Mouse (Mus musculus): ENCODE measurements around the gene Dcaf1. TPM values are rescaled to one million over a fixed set of nuclear protein-coding genes. Genes with fewer than 3 reads are reported as not detected.

Dcaf1 gene
- 15.9 and 17.3 TPM in 2 replicates for polyA plus RNA-seq (2015; fragmentation: Nextera tagmentation; extraction: Ambion mirVana)

GRCm38 (mm10) chr9:106821618-106822380 is at the start of gene Dcaf1:
Dcaf1 (plus strand) TSS chr9:106821874.
- Histone ChIP-seq H3K4me3 (replicated peaks) (peak within 1 kb of the TSS; percentile 96), H3K9me3 (replicated peaks) (no peaks in the 10 kb centered on the region), H3K9ac (replicated peaks) (peak within 1 kb of the TSS; percentile 80), H3K27me3 (replicated peaks) (no peaks in the 10 kb centered on the region), H3K4me1 (peaks cover 15% of the 10 kb centered on the region), H3K4me2 (peak within 1 kb of the TSS; percentile 96), H3K36me3 (no peaks in the 10 kb centered on the region), H3K27ac (replicated peaks) (peak within 1 kb of the TSS; percentile 93)
- ATAC-seq (ENCODE audit: low FRiP score), result peak; percentile 98
- WGBS, result under 1% methylated on average over 47 of the region's 71 CpGs

- Histone ChIP-seq H3K4me1 (no peaks in the 10 kb centered on the region), H3K9me3 (replicated peaks) (no peaks in the 10 kb centered on the region), H3K36me3 (no peaks in the 10 kb centered on the region), H3K4me3 (replicated peaks) (no peak overlapping the region), H3K4me2 (no peak overlapping the region), H3K27me3 (replicated peaks) (no peaks in the 10 kb centered on the region), H3K27ac (replicated peaks) (no peak overlapping the region), H3K9ac (replicated peaks) (no peak overlapping the region)
- no peak for ATAC-seq (ENCODE audit: low FRiP score)
- WGBS, result 94% methylated on average over 1 of the region's 1 CpGs
Observed at GRCm38 (mm10) chr9:106776116-106776515, 45.6 kb upstream of the Dcaf1 start.

GRCm38 (mm10) chr9:106777423-106777822 is 44.3 kb upstream of the Dcaf1 start:
- H3K4me3 ChIP-seq (replicated peaks), result no peak overlapping the region
- H3K27me3 ChIP-seq (replicated peaks), result no peaks in the 10 kb centered on the region
- WGBS, result 94% methylated on average over 3 of the region's 3 CpGs
- H3K9ac ChIP-seq (replicated peaks), result no peak overlapping the region
- H3K27ac ChIP-seq (replicated peaks), result no peak overlapping the region
- no peaks in the 10 kb centered on the region for H3K36me3 ChIP-seq
- ATAC-seq (ENCODE audit: low FRiP score), result no peak
- no peaks in the 10 kb centered on the region for H3K9me3 ChIP-seq (replicated peaks)
- H3K4me1 ChIP-seq, result no peaks in the 10 kb centered on the region
- H3K4me2 ChIP-seq, result no peak overlapping the region

- Histone ChIP-seq H3K4me1 (no peaks in the 10 kb centered on the region), H3K4me3 (replicated peaks) (no peak overlapping the region), H3K4me2 (no peak overlapping the region), H3K9ac (replicated peaks) (no peak overlapping the region), H3K9me3 (replicated peaks) (no peaks in the 10 kb centered on the region), H3K27me3 (replicated peaks) (no peaks in the 10 kb centered on the region), H3K36me3 (no peaks in the 10 kb centered on the region), H3K27ac (replicated peaks) (no peak overlapping the region)
- no peak for ATAC-seq (ENCODE audit: low FRiP score)
- 87% methylated on average over 4 of the region's 4 CpGs for WGBS
Observed at GRCm38 (mm10) chr9:106778319-106778718, 43.4 kb upstream of the Dcaf1 start.

- ATAC-seq (ENCODE audit: low FRiP score), result no peak
- 87% methylated on average over 3 of the region's 3 CpGs for WGBS
- H3K4me1 ChIP-seq, result no peaks in the 10 kb centered on the region
- H3K4me3 ChIP-seq (replicated peaks), result no peak overlapping the region
- no peaks in the 10 kb centered on the region for H3K9me3 ChIP-seq (replicated peaks)
- no peaks in the 10 kb centered on the region for H3K36me3 ChIP-seq
- no peak overlapping the region for H3K9ac ChIP-seq (replicated peaks)
- no peak overlapping the region for H3K27ac ChIP-seq (replicated peaks)
- no peak overlapping the region for H3K4me2 ChIP-seq
- no peaks in the 10 kb centered on the region for H3K27me3 ChIP-seq (replicated peaks)
Observed at GRCm38 (mm10) chr9:106780086-106780485, 41.6 kb upstream of the Dcaf1 start.

- WGBS, result 98% methylated on average over 2 of the region's 2 CpGs
- no peak for ATAC-seq (ENCODE audit: low FRiP score)
- peaks cover 20% of the 10 kb centered on the region for H3K4me1 ChIP-seq
Observed at GRCm38 (mm10) chr9:106783554-106783953, 38.1 kb upstream of the Dcaf1 start.

GRCm38 (mm10) chr9:106785206-106785605 is 36.5 kb upstream of the Dcaf1 start:
- Histone ChIP-seq H3K27me3 (replicated peaks) (no peaks in the 10 kb centered on the region), H3K36me3 (no peaks in the 10 kb centered on the region), H3K9me3 (replicated peaks) (no peaks in the 10 kb centered on the region), H3K4me1 (peaks cover 26% of the 10 kb centered on the region), H3K27ac (replicated peaks) (no peak overlapping the region), H3K4me3 (replicated peaks) (no peak overlapping the region), H3K4me2 (no peak overlapping the region), H3K9ac (replicated peaks) (no peak overlapping the region)
- 90% methylated on average over 3 of the region's 3 CpGs for WGBS
- no peak for ATAC-seq (ENCODE audit: low FRiP score)

More at GRCm38 (mm10) chr9:106783554-106783953, 38.1 kb upstream of the Dcaf1 start:
- Histone ChIP-seq H3K36me3 (no peaks in the 10 kb centered on the region), H3K4me3 (replicated peaks) (no peak overlapping the region), H3K9me3 (replicated peaks) (no peaks in the 10 kb centered on the region), H3K27me3 (replicated peaks) (no peaks in the 10 kb centered on the region), H3K4me2 (no peak overlapping the region), H3K27ac (replicated peaks) (no peak overlapping the region), H3K9ac (replicated peaks) (no peak overlapping the region)

- Histone ChIP-seq H3K9me3 (replicated peaks) (no peaks in the 10 kb centered on the region), H3K36me3 (no peaks in the 10 kb centered on the region), H3K27ac (replicated peaks) (peak overlapping the region; percentile 88), H3K27me3 (replicated peaks) (no peaks in the 10 kb centered on the region), H3K9ac (replicated peaks) (peak overlapping the region; percentile 100), H3K4me3 (replicated peaks) (peak overlapping the region; percentile 95), H3K4me2 (peak overlapping the region; percentile 81), H3K4me1 (peaks cover 26% of the 10 kb centered on the region)
- WGBS, result 7% methylated on average over 23 of the region's 23 CpGs
- 0 out of 2 replicates have a peak, but pooled peaks have one; percentile 11 for ATAC-seq (ENCODE audit: low FRiP score)
Observed at GRCm38 (mm10) chr9:106787979-106788811, 33.5 kb upstream of the Dcaf1 start.

- WGBS, result under 1% methylated on average over 49 of the region's 49 CpGs
Observed at GRCm38 (mm10) chr9:106788812-106789321, 32.8 kb upstream of the Dcaf1 start, which contains the start of gene Rad54l2. Rad54l2 (minus strand) TSS chr9:106789194.

GRCm38 (mm10) chr9:106789363-106789762 is 32.3 kb upstream of the Dcaf1 start:
- peak overlapping the region; percentile 95 for H3K4me3 ChIP-seq (replicated peaks)
- peak overlapping the region; percentile 88; the same call in 1 of the 2 replicates for H3K27ac ChIP-seq (replicated peaks)
- H3K4me2 ChIP-seq, result peak overlapping the region; percentile 81
- no peaks in the 10 kb centered on the region for H3K9me3 ChIP-seq (replicated peaks)
- no peaks in the 10 kb centered on the region for H3K27me3 ChIP-seq (replicated peaks)
- 17% methylated on average over 10 of the region's 10 CpGs for WGBS
- peak; percentile 21; the same call in 1 of the 2 replicates for ATAC-seq (ENCODE audit: low FRiP score)
- H3K36me3 ChIP-seq, result no peaks in the 10 kb centered on the region
- peak overlapping the region; percentile 100 for H3K9ac ChIP-seq (replicated peaks)
- peaks cover 26% of the 10 kb centered on the region for H3K4me1 ChIP-seq

More at GRCm38 (mm10) chr9:106788812-106789321, 32.8 kb upstream of the Dcaf1 start, which contains the start of gene Rad54l2:
- peak within 1 kb of the TSS; percentile 95 for H3K4me3 ChIP-seq (replicated peaks)
- ATAC-seq (ENCODE audit: low FRiP score), result peak; percentile 86
- no peaks in the 10 kb centered on the region for H3K9me3 ChIP-seq (replicated peaks)
- H3K27ac ChIP-seq (replicated peaks), result peak within 1 kb of the TSS; percentile 88
- H3K9ac ChIP-seq (replicated peaks), result peak within 1 kb of the TSS; percentile 100
- H3K27me3 ChIP-seq (replicated peaks), result no peaks in the 10 kb centered on the region
- H3K4me1 ChIP-seq, result peaks cover 26% of the 10 kb centered on the region
- no peaks in the 10 kb centered on the region for H3K36me3 ChIP-seq
- peak within 1 kb of the TSS; percentile 81 for H3K4me2 ChIP-seq

- no peaks in the 10 kb centered on the region for H3K27me3 ChIP-seq (replicated peaks)
- no peaks in the 10 kb centered on the region for H3K9me3 ChIP-seq (replicated peaks)
- H3K9ac ChIP-seq (replicated peaks), result no peak overlapping the region
- peaks cover 26% of the 10 kb centered on the region for H3K4me1 ChIP-seq
- WGBS, result 73% methylated on average over 5 of the region's 6 CpGs
- H3K36me3 ChIP-seq, result no peaks in the 10 kb centered on the region
- no peak overlapping the region for H3K4me3 ChIP-seq (replicated peaks)
- no peak overlapping the region for H3K4me2 ChIP-seq
- no peak overlapping the region for H3K27ac ChIP-seq (replicated peaks)
- no peak for ATAC-seq (ENCODE audit: low FRiP score)
Observed at GRCm38 (mm10) chr9:106790831-106791230, 30.8 kb upstream of the Dcaf1 start.
